Mouse (Mus musculus) hindbrain, embryonic 13.5 days (tissue): ENCODE measurements around the gene Leng9. TPM values are rescaled to one million over a fixed set of nuclear protein-coding genes. Genes with fewer than 3 reads are reported as not detected.

Experiments
- ATAC-seq: fragments of 200-750 bp; cut with Nextera tagmentation; 2 replicates; pipeline ENCODE4 v1.8.0; 2017; ENCODE audit warnings: moderate TSS enrichment; ENCODE audit not compliant: low FRiP score
- H3K27ac ChIP-seq: fragments of 300-500 bp; sonication (generic); 2 replicates; pipeline ENCODE4 v1.5.1; 2015; ENCODE audit warnings: inconsistent platforms, mild to moderate bottlenecking, moderate library complexity
- H3K27me3 ChIP-seq: fragments of 300-500 bp; sonication (generic); 2 replicates; pipeline ENCODE4 v1.6.1; 2015; ENCODE audit warnings: mild to moderate bottlenecking, inconsistent platforms
- H3K36me3 ChIP-seq: fragments of 300-500 bp; sonication (generic); 2 replicates; pipeline ENCODE4 v1.6.1; 2015; ENCODE audit warnings: mild to moderate bottlenecking, inconsistent platforms
- H3K4me1 ChIP-seq: fragments of 300-500 bp; sonication (generic); replicated peaks from 2 replicates; pipeline ENCODE4 v1.6.1; 2015; ENCODE audit warnings: inconsistent platforms
- H3K4me2 ChIP-seq: fragments of 300-500 bp; sonication (generic); 2 replicates; pipeline ENCODE4 v1.6.1; 2015; ENCODE audit warnings: inconsistent platforms, mild to moderate bottlenecking, moderate library complexity
- H3K4me3 ChIP-seq: fragments of 300-500 bp; sonication (generic); 2 replicates; pipeline ENCODE4 v1.5.1; 2015; ENCODE audit warnings: mild to moderate bottlenecking, inconsistent platforms
- H3K9ac ChIP-seq: fragments of 300-500 bp; sonication (generic); 2 replicates; pipeline ENCODE4 v1.6.1; 2015; ENCODE audit warnings: mild to moderate bottlenecking, inconsistent platforms
- H3K9me3 ChIP-seq: fragments of 300-500 bp; sonication (generic); 2 replicates; pipeline ENCODE4 v1.6.1; 2016; ENCODE audit warnings: inconsistent platforms
- WGBS: fragments of 180-500 bp; shearing (Covaris S2); methylation state at CpG from one replicate; pipeline ENCODE4 v1.1.7; 2015; 5-methylcytosine and 5-hydroxymethylcytosine counted together
- polyA plus RNA-seq: library from polyadenylated mRNA; unstranded; fragments of >200 nt; fragmentation: Nextera tagmentation; extraction: Ambion mirVana; gene quantifications from 2 replicates; pipeline ENCODE4 v1.2.1, GENCODE M21; 2015

Gene Leng9
- polyA plus RNA-seq, 1 experiment from 2014 or later = 4.7 TPM

DNA sequence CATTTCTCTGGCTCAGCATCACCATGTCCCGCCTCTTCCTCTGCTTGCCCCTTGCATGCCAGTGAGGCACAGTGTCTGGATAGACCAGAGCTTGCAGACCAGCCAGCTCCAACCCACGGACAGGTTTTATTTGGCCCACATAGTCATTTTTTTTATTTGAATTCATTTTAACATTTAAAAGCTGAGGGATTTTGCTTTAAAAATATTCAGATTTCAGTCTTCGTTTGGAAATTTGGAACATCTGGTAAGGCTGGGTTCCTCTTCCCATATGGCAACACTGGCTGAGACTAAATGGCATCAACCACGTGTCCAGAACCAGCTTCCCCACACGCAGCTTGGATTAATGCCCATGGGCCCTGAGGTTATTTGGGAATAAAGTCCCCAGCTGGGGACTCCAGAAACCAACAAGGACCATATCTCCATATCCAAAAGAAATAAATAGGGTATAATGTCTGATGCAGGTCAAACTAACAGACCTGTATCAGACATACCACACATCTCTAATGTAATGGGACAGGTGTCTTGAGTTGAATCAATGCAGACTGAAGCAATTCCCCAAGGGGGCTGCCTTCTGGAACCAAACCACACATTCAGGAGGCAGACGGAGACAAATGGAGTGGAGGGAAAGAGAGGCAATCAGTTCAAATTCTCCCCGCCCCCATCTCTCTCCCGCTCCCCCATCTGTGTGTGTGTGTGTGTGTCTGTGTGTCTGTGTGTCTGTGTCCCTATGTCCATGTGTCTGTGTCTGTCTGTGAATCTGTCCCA lies 32.9 kb downstream of the Leng9 start:
- no peak overlapping the region for H3K4me3 ChIP-seq
- no peaks in the 10 kb centered on the region for H3K27me3 ChIP-seq
- 0 out of 2 replicates have a peak overlapping the region, but pooled peaks have one; percentile 30 for H3K27ac ChIP-seq
- no peak overlapping the region for H3K4me2 ChIP-seq
- no peak for ATAC-seq
- H3K9ac ChIP-seq = no peak overlapping the region
- H3K4me1 ChIP-seq = peaks cover 36% of the 10 kb centered on the region
- H3K36me3 ChIP-seq = no peaks in the 10 kb centered on the region
- H3K9me3 ChIP-seq = no peaks in the 10 kb centered on the region
- WGBS = 55% methylated on average over 8 of the region's 8 CpGs

DNA sequence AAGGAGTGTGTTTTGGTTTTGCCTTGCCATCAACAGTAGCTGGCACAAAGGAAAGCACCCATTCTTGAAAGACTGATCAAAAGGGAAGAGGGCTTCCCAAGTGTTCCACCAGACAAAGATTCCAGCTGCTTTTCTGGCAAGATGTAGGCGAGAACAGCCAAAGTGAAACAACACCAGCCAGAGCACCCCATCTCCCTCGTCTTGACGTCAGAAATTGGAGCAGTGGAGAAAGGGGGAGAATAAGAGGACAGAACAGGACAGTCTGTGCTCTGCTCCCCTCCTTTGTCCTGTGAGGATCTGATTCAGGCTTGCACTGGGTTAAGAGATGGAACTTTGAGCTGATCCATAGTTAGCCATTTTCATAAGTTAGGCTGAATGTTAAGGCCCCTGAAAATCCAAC lies 38.4 kb downstream of the Leng9 start:
- 50% methylated on average over 3 of the region's 3 CpGs for WGBS

DNA sequence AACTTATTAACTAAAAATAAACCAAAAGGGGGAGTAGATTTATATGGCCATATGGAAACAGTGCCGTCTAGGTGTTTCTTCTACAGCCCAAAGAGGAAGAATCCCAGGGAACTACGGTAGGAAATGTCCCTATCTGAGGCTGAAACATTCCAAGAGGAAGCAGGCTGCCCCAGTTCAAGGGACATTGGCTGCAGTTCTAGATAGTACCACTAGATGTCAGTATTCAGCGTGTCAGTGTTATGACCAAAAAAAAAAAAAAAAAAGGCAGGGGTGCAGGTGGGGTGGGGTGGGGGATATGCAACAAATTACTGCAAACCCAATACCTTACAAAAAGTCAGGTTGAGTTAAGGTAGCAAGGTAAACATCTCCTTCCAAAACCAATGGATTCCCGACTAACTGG lies 46.8 kb downstream of the Leng9 start:
- Histone ChIP-seq H3K4me1 (no peaks in the 10 kb centered on the region), H3K27ac (no peak overlapping the region), H3K9me3 (no peaks in the 10 kb centered on the region), H3K36me3 (no peaks in the 10 kb centered on the region), H3K27me3 (no peaks in the 10 kb centered on the region), H3K4me2 (no peak overlapping the region), H3K4me3 (no peak overlapping the region), H3K9ac (no peak overlapping the region)
- 18% methylated on average over 4 of the region's 4 CpGs for WGBS
- ATAC-seq = no peak

More for the DNA sequence above, 38.4 kb downstream of the Leng9 start:
- Histone ChIP-seq H3K9ac (no peak overlapping the region), H3K4me2 (no peak overlapping the region), H3K4me1 (peaks cover under 1% of the 10 kb centered on the region; the same call in 1 of the 2 replicates), H3K27ac (peak overlapping the region; percentile 50), H3K36me3 (no peaks in the 10 kb centered on the region), H3K4me3 (no peak overlapping the region), H3K9me3 (no peaks in the 10 kb centered on the region), H3K27me3 (no peaks in the 10 kb centered on the region)
- ATAC-seq = no peak

DNA sequence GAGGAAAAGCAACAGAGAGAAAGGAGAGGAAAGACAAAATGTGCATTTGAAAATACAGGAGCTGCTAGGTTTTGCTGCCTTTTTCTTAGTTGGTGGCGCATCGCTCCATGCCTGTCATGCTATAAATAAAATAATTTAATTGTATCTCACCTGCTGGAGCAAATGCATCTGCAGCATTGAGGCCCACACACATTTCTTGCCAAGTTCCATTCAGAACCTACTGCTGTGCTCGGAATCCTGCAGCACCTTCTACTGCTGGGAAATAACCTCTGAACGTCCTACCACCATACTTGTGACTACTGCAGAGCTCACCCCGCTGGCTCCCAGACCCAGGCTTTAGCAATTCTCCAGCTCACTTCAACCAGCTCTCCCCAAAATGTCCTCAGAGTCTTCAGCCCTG lies 49.0 kb downstream of the Leng9 start:
- no peaks in the 10 kb centered on the region for H3K27me3 ChIP-seq
- no peaks in the 10 kb centered on the region for H3K36me3 ChIP-seq
- H3K4me1 ChIP-seq = no peaks in the 10 kb centered on the region
- no peak overlapping the region for H3K4me2 ChIP-seq
- H3K9ac ChIP-seq = no peak overlapping the region
- ATAC-seq = no peak
- no peak overlapping the region for H3K4me3 ChIP-seq
- H3K27ac ChIP-seq = no peak overlapping the region
- H3K9me3 ChIP-seq = no peaks in the 10 kb centered on the region
- 85% methylated on average over 5 of the region's 5 CpGs for WGBS

DNA sequence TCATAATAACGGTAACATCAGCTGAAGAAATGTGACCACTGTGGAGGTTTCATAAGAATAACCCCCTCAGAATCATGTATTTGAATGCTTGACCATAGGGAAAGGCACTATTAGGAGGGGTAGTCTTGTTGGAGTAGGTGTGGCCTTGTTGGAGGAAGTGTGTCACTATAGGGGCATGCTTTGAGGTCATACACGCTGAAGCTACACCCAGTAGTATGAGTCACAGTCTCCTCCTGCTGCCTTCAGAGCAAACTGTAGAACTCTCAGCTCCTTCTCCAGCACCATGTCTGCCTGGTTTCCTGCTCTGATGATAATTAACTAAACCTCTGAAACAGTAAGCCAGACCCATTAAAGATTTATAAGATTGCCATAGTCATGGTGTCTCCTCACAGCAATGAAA lies 51.3 kb downstream of the Leng9 start:
- H3K4me3 ChIP-seq = no peak overlapping the region
- ATAC-seq = no peak
- no peaks in the 10 kb centered on the region for H3K36me3 ChIP-seq
- 81% methylated on average over 2 of the region's 2 CpGs for WGBS
- no peak overlapping the region for H3K27ac ChIP-seq
- H3K4me2 ChIP-seq = no peak overlapping the region
- no peak overlapping the region for H3K9ac ChIP-seq
- H3K27me3 ChIP-seq = no peaks in the 10 kb centered on the region
- no peaks in the 10 kb centered on the region for H3K9me3 ChIP-seq
- no peaks in the 10 kb centered on the region for H3K4me1 ChIP-seq

DNA sequence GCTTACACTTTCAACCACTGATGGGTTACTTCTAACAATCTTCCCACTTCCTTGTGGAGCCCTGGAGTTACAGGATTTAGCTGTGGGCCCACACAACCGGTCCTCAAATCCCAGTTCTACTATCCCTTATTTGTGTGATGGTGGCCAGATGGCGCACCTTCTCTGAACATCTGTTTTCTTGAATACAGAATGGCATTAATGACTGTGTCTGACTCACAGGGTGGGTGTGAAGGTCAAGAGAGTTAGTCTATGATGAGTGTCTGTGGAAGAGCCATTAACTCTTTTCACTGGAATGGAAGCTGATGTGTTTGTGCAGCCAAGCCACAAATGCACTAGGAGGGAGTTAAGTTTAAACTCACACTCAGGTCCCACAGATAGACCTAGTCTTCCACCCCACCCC lies 51.9 kb downstream of the Leng9 start:
- no peak for ATAC-seq

More for the DNA sequence above, 51.9 kb downstream of the Leng9 start:
- Histone ChIP-seq H3K4me3 (no peak overlapping the region), H3K4me2 (no peak overlapping the region), H3K9ac (no peak overlapping the region), H3K27ac (no peak overlapping the region), H3K9me3 (no peaks in the 10 kb centered on the region), H3K4me1 (no peaks in the 10 kb centered on the region), H3K27me3 (no peaks in the 10 kb centered on the region), H3K36me3 (no peaks in the 10 kb centered on the region)
- WGBS = 82% methylated on average over 2 of the region's 2 CpGs

Other genes with a start within 250 kb of the Leng9 start
- gene Lilra6, start 234.9 kb downstream of the Leng9 start, polyA plus RNA-seq = not detected in 2 replicates
- gene Lair1, start 87.2 kb downstream of the Leng9 start, polyA plus RNA-seq = 2.8 and 4.1 TPM in 2 replicates
- 132 and 138 TPM in 2 replicates for gene Ttyh1, start 31.0 kb downstream of the Leng9 start, polyA plus RNA-seq
- 77.0 and 79.4 TPM in 2 replicates for gene Leng8, start 13.3 kb downstream of the Leng9 start, polyA plus RNA-seq
- 8.4 and 10.1 TPM in 2 replicates for gene Cdc42ep5, start 14.5 kb upstream of the Leng9 start, polyA plus RNA-seq
- gene Lilra5, start 87.4 kb upstream of the Leng9 start, polyA plus RNA-seq = not detected in 2 replicates
- not detected in 2 replicates for gene Ncr1, start 187.3 kb upstream of the Leng9 start, polyA plus RNA-seq
- 0.13 and 0.19 TPM in 2 replicates for gene Gp6, start 247.4 kb upstream of the Leng9 start, polyA plus RNA-seq